Mouse (Mus musculus): ENCODE measurements around the gene Dagla. TPM values are rescaled to one million over a fixed set of nuclear protein-coding genes. Genes with fewer than 3 reads are reported as not detected.

Dagla gene
- polyA plus RNA-seq (2016; fragmentation: Nextera tagmentation; extraction: Ambion mirVana) = 1.2 TPM in 2 replicates

GRCm38 (mm10) chr19:10304810-10305544, at the start of gene Dagla:
Gene Dagla (minus strand): TSS chr19:10304877.
- peak within 1 kb of the TSS; percentile 77 for H3K4me3 ChIP-seq
- no peaks in the 10 kb centered on the region for H3K36me3 ChIP-seq
- DNase-seq (ENCODE audit: low spot score) = peak; percentile 82
- 9% methylated on average over 56 of the region's 56 CpGs for WGBS
- no peaks in the 10 kb centered on the region for H3K9me3 ChIP-seq
- H3K27me3 ChIP-seq (ENCODE audit: insufficient read depth, poor library complexity, severe bottlenecking) = peaks cover 74% of the 10 kb centered on the region
- peaks cover 25% of the 10 kb centered on the region for H3K4me1 ChIP-seq
- peak within 1 kb of the TSS; percentile 81 for H3K27ac ChIP-seq

- Histone ChIP-seq H3K9me3 (no peaks in the 10 kb centered on the region), H3K27me3 (ENCODE audit: insufficient read depth, poor library complexity, severe bottlenecking) (peaks cover 30% of the 10 kb centered on the region; the same call in 1 of the 2 replicates), H3K4me1 (peaks cover 8% of the 10 kb centered on the region), H3K36me3 (no peaks in the 10 kb centered on the region), H3K4me3 (no peak overlapping the region), H3K27ac (no peak overlapping the region)
- WGBS = 77% methylated on average over 7 of the region's 7 CpGs
- no peak for DNase-seq (ENCODE audit: low spot score)
These were observed 47.5 kb upstream of the Dagla start for GRCm38 (mm10) chr19:10352218-10352617.

- Histone ChIP-seq H3K4me1 (peaks cover 14% of the 10 kb centered on the region), H3K9me3 (no peaks in the 10 kb centered on the region), H3K27me3 (ENCODE audit: insufficient read depth, poor library complexity, severe bottlenecking) (peaks cover 41% of the 10 kb centered on the region; the same call in 1 of the 2 replicates), H3K36me3 (no peaks in the 10 kb centered on the region), H3K27ac (no peak overlapping the region), H3K4me3 (no peak overlapping the region)
- 58% methylated on average over 5 of the region's 5 CpGs for WGBS
- no peak for DNase-seq (ENCODE audit: low spot score)
These were observed 43.1 kb upstream of the Dagla start for GRCm38 (mm10) chr19:10347628-10348273.

GRCm38 (mm10) chr19:10345696-10346095, 41.0 kb upstream of the Dagla start:
- Histone ChIP-seq H3K4me3 (no peak overlapping the region), H3K36me3 (no peaks in the 10 kb centered on the region), H3K27ac (no peak overlapping the region), H3K9me3 (no peaks in the 10 kb centered on the region), H3K27me3 (ENCODE audit: insufficient read depth, poor library complexity, severe bottlenecking) (peaks cover 58% of the 10 kb centered on the region), H3K4me1 (peaks cover 29% of the 10 kb centered on the region)
- 28% methylated on average over 12 of the region's 12 CpGs for WGBS
- no peak for DNase-seq (ENCODE audit: low spot score)

- DNase-seq (ENCODE audit: low spot score) = no peak
- Histone ChIP-seq H3K27ac (no peak overlapping the region), H3K4me3 (no peak overlapping the region), H3K36me3 (no peaks in the 10 kb centered on the region), H3K9me3 (no peaks in the 10 kb centered on the region), H3K27me3 (ENCODE audit: insufficient read depth, poor library complexity, severe bottlenecking) (peaks cover 77% of the 10 kb centered on the region), H3K4me1 (peaks cover 34% of the 10 kb centered on the region)
- WGBS = 74% methylated on average over 10 of the region's 10 CpGs
These were observed 39.2 kb upstream of the Dagla start for GRCm38 (mm10) chr19:10343866-10344265.

- DNase-seq (ENCODE audit: low spot score) = no peak
These were observed 37.3 kb upstream of the Dagla start for GRCm38 (mm10) chr19:10341817-10342439.

GRCm38 (mm10) chr19:10341152-10341551, 36.5 kb upstream of the Dagla start:
- Histone ChIP-seq H3K4me3 (no peak overlapping the region), H3K9me3 (no peaks in the 10 kb centered on the region), H3K36me3 (no peaks in the 10 kb centered on the region), H3K4me1 (peaks cover 26% of the 10 kb centered on the region), H3K27me3 (ENCODE audit: insufficient read depth, poor library complexity, severe bottlenecking) (peaks cover 94% of the 10 kb centered on the region), H3K27ac (peak overlapping the region; percentile 77; the same call in 1 of the 2 replicates)
- peak; percentile 79 for DNase-seq (ENCODE audit: low spot score)
- 18% methylated on average over 11 of the region's 11 CpGs for WGBS

More at GRCm38 (mm10) chr19:10341817-10342439, 37.3 kb upstream of the Dagla start:
- H3K4me1 ChIP-seq = peaks cover 34% of the 10 kb centered on the region
- no peaks in the 10 kb centered on the region for H3K36me3 ChIP-seq
- H3K27ac ChIP-seq = peak overlapping the region; percentile 77
- 44% methylated on average over 12 of the region's 12 CpGs for WGBS
- peaks cover 90% of the 10 kb centered on the region for H3K27me3 ChIP-seq (ENCODE audit: insufficient read depth, poor library complexity, severe bottlenecking)
- no peaks in the 10 kb centered on the region for H3K9me3 ChIP-seq
- H3K4me3 ChIP-seq = no peak overlapping the region

GRCm38 (mm10) chr19:10340661-10341060, 36.0 kb upstream of the Dagla start:
- WGBS = 30% methylated on average over 5 of the region's 5 CpGs
- no peak for DNase-seq (ENCODE audit: low spot score)
- no peak overlapping the region for H3K4me3 ChIP-seq
- no peaks in the 10 kb centered on the region for H3K9me3 ChIP-seq
- no peaks in the 10 kb centered on the region for H3K36me3 ChIP-seq
- peaks cover 90% of the 10 kb centered on the region for H3K27me3 ChIP-seq (ENCODE audit: insufficient read depth, poor library complexity, severe bottlenecking)
- no peak overlapping the region for H3K27ac ChIP-seq
- H3K4me1 ChIP-seq = peaks cover 22% of the 10 kb centered on the region

- H3K9me3 ChIP-seq = no peaks in the 10 kb centered on the region
- no peaks in the 10 kb centered on the region for H3K36me3 ChIP-seq
- DNase-seq (ENCODE audit: low spot score) = no peak
- peaks cover 20% of the 10 kb centered on the region for H3K4me1 ChIP-seq
- H3K4me3 ChIP-seq = no peak overlapping the region
- H3K27me3 ChIP-seq (ENCODE audit: insufficient read depth, poor library complexity, severe bottlenecking) = peaks cover 89% of the 10 kb centered on the region
- 34% methylated on average over 5 of the region's 5 CpGs for WGBS
- H3K27ac ChIP-seq = no peak overlapping the region
These were observed 34.6 kb upstream of the Dagla start for GRCm38 (mm10) chr19:10339271-10339670.

GRCm38 (mm10) chr19:10338724-10339123, 34.0 kb upstream of the Dagla start:
- no peak for DNase-seq (ENCODE audit: low spot score)
- Histone ChIP-seq H3K27ac (no peak overlapping the region), H3K36me3 (no peaks in the 10 kb centered on the region), H3K9me3 (no peaks in the 10 kb centered on the region), H3K27me3 (ENCODE audit: insufficient read depth, poor library complexity, severe bottlenecking) (peaks cover 83% of the 10 kb centered on the region), H3K4me1 (peaks cover 20% of the 10 kb centered on the region), H3K4me3 (no peak overlapping the region)
- WGBS = 80% methylated on average over 4 of the region's 4 CpGs

GRCm38 (mm10) chr19:10334467-10334866, 29.8 kb upstream of the Dagla start:
- Histone ChIP-seq H3K4me3 (no peak overlapping the region), H3K36me3 (no peaks in the 10 kb centered on the region), H3K4me1 (peaks cover 2% of the 10 kb centered on the region; the same call in 1 of the 2 replicates), H3K27ac (no peak overlapping the region), H3K9me3 (no peaks in the 10 kb centered on the region), H3K27me3 (ENCODE audit: insufficient read depth, poor library complexity, severe bottlenecking) (peaks cover 67% of the 10 kb centered on the region)
- 72% methylated on average over 4 of the region's 4 CpGs for WGBS
- DNase-seq (ENCODE audit: low spot score) = no peak

GRCm38 (mm10) chr19:10333545-10334252, 29.0 kb upstream of the Dagla start:
- H3K4me1 ChIP-seq = no peaks in the 10 kb centered on the region; the same call in 1 of the 2 replicates
- H3K27me3 ChIP-seq (ENCODE audit: insufficient read depth, poor library complexity, severe bottlenecking) = peaks cover 63% of the 10 kb centered on the region
- WGBS = 40% methylated on average over 9 of the region's 9 CpGs
- H3K4me3 ChIP-seq = no peak overlapping the region
- no peaks in the 10 kb centered on the region for H3K9me3 ChIP-seq
- DNase-seq (ENCODE audit: low spot score) = peak; percentile 83
- no peaks in the 10 kb centered on the region for H3K36me3 ChIP-seq
- H3K27ac ChIP-seq = no peak overlapping the region
